Mouse (Mus musculus): ENCODE measurements around the gene Zfhx3.

The Zfhx3 gene

GRCm38 (mm10) chr8:108645660-108646059 is 703.2 kb downstream of the Zfhx3 start:
- intact Hi-C loops (cut with DNase I), result no loop called here

DNA sequence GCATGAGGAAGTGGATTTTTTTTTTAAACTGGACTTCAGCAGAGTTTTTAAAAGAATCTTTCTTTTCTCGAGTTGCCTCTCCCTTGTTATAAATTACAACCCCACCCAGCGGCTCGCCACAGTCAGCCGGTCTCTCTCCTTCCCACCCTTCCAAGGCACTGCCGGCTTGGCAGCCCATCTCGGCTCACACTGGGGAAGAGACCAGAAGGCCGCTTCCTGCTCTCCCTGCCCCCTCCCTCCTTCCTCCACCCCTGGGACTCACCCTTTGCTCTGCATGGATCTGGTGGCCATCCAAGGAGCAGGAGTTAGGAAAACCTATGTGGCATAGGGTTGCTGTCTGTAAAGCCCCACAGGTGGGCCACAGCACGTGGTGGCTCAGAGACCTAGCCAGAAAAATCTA is 705.1 kb downstream of the Zfhx3 start:
- intact Hi-C loops (cut with DNase I), result no loop called here

DNA sequence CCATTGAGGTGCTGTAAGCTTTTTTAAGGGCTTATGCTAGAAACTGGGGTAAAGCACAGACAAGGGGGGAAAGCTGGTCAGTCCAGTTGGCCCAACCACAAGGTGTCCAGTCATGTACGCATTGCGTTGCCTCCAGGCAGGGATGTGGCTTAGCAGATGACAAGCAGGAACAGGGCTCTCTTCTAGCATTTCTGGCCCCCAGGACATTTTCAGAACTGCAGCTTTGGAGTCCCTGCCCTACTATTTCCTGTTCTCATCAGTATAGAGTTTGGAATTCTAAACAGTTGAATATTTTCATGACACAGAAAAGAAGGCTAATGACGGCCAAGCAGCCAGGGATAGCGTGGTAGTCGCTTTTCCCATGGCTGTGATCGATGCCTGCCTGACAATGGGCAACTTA is 706.5 kb downstream of the Zfhx3 start:
- intact Hi-C loops (cut with DNase I), result no loop called here

GRCm38 (mm10) chr8:108650837-108651236 is 708.4 kb downstream of the Zfhx3 start:
- intact Hi-C loops (cut with DNase I), result loop anchor here (5.0 kb wide), 1 partner anchor 36 kb away; no protein-coding TSS in a partner anchor

DNA sequence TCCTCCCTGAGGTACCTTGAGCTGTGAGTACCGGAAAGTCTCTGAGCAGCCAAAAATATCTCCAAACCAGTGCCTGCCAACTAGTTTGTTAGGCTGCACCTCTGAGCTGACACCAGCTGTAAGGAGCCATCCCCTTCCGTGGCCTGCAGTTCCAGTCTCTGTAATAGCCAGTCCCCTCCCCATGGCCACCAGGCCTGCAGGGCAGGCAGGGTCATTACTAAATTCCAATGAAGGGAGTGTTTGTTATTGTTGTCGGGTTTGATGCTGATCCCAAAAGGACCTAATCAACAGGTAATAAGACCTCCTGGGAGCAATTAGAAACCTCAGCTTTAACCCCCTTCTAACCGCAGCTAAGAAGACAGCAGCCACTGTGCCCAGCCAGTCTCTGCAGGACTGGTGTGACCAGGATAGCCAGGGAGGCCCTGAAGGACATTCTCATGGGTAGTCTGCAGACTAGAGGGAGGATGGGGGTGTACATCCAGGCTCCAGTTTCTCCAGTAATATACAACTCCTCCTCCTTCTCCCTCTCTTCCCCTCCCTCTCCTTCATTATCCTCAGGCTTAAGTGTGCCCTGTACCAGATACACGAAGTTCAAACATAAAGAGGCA is 719.1 kb downstream of the Zfhx3 start:
- intact Hi-C loops (cut with DNase I), result no loop called here

GRCm38 (mm10) chr8:108662766-108663165 is 720.3 kb downstream of the Zfhx3 start:
- intact Hi-C loops (cut with DNase I), result no loop called here

GRCm38 (mm10) chr8:108671939-108672515 is 729.6 kb downstream of the Zfhx3 start:
- intact Hi-C loops (cut with DNase I), result no loop called here

GRCm38 (mm10) chr8:108675001-108675525 is 732.6 kb downstream of the Zfhx3 start:
- intact Hi-C loops (cut with DNase I), result no loop called here

GRCm38 (mm10) chr8:108689694-108690093 is 747.2 kb downstream of the Zfhx3 start:
- intact Hi-C loops (cut with DNase I), result loop anchor here (5.0 kb wide), 2 partner anchors 37 to 97 kb away; no protein-coding TSS in a partner anchor

DNA sequence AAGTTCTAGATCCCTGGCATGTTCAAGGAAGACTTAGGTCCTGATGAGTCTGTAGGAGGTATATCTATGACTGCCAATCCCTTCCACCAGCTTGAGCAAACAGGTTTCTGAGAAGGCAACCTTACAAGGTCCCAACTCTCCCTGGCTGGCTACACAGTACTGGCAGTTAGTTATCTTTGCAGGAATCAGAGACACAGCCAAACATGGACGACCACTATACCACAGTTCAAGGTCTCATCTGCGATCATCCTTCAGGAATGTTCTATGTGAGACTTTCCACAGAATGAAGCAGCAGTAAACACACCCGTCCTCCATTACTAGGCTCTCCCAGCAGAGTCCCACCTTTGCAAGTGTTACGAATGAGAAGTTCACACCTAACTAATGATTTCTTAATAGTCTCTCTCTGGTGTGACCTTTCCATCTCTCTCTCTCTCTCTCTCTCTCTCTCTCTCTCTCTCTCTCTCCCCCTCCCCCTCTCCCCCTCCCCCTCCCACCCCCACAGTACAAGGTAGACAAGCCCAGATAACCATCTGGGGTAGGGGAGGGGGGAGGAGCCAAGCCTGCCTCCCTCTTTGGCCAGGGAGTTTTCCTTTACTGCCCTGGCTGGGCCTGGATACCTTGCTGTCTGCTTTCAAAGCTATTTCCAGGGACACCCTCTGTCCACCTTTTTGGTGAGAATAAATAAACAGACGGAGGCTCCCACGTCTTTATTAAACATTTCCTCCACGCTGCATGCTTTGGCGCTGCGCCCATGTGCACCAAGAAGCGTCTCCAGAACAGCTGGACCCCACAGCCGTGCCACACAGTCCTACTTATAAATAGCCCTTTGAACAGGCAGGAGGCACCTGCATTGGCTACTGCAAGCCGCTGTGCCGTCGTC is 748.4 kb downstream of the Zfhx3 start:
- intact Hi-C loops (cut with DNase I), result loop anchor here (5.0 kb wide), 1 partner anchor 99 kb away; no protein-coding TSS in a partner anchor

GRCm38 (mm10) chr8:108691456-108692238 is 749.2 kb downstream of the Zfhx3 start:
- intact Hi-C loops (cut with DNase I), result loop anchor here (5.0 kb wide), 1 partner anchor 99 kb away; no protein-coding TSS in a partner anchor

DNA sequence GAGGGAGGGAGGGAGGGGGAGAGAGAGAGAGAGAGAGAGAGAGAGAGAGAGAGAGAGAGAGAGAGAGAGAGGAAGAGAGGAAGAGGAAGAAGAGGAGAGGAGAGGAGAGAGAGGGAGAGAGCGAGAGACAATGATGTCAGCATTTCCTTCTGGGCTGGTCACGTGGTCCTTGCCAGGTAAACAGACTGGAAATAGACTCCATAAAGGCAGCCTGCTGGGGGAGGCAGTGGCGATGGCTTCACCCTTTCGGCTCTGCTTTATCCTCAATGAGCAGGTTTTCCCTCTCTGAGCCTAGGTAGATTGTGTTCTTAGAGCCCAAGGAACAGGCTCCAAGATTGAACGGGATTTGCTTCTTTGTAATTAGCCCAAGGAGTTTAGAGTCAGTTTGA is 749.8 kb downstream of the Zfhx3 start:
- intact Hi-C loops (cut with DNase I), result loop anchor here (5.0 kb wide), 1 partner anchor 100 kb away; no protein-coding TSS in a partner anchor

DNA sequence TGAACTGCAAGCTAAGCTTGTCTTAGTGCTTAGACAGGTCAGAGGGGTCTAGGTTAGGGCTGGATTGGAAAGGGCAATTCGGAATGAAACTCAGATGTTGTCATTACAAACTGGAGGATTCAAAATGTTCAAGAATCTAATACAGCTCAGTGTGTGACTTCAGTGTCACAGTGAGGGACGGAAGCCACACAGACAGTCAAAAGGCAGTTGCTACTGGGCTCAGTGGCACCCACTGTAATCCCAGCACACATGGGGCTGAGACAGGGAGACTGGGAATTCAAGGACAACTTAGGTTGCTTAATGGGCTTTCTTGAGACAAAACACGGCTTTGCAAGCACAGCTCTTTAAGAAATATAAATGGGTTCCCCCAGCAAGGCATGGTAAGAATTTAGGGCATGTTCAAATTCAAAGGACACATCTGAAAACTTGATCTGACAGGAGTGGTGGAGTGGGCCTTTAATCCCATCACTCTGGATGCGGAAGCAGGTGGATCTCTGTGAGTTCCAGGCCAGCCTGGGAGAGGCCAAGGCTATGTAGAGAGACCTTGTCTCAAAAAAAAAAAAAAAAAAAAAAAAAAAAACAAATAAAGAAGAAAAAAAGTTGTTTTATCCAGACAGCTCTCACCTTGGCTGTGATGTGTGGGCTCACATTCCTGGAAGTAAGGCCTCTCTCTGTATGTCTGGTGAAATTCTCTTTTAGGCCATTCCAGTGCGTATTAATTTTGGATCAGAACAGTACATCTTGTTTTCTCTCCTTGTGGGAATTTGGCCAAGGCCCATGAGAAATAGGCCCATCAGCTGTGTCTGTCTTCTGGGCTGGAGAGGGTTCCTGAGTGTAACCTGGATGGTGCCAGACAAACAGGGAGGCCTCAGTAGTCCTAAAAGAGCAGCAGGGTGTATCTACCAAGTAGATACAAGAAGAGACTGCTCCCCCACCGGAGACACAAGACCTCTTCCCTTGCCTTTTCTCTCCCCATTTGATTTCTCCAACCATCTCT is 750.5 kb downstream of the Zfhx3 start:
- intact Hi-C loops (cut with DNase I), result loop anchor here (5.0 kb wide), 1 partner anchor 101 kb away; no protein-coding TSS in a partner anchor

- intact Hi-C loops (cut with DNase I), result loop anchor here (5.0 kb wide), 1 partner anchor 102 kb away; no protein-coding TSS in a partner anchor
Measured at GRCm38 (mm10) chr8:108693841-108694240, 751.4 kb downstream of the Zfhx3 start.

DNA sequence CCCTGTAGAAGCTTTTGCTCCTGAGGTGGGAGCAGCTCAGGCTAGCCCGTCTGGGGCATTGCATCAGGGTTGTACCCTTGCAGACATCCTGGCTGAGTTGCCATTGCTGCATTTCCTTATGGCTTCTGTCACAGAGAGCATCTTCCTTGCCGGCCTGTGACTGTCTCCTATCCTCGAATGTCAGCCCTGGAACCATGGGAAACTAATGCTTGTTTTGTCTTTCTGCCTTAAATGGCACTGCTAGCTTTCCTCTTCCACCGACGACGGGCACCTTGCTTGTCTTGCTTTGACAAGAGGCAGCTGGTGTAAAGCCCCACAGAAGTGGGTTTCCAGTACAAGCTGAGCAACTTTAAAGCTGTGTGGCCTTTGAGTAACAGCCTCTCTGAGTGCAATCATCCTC is 752.1 kb downstream of the Zfhx3 start:
- intact Hi-C loops (cut with DNase I), result loop anchor here (5.0 kb wide), 1 partner anchor 102 kb away; no protein-coding TSS in a partner anchor

- intact Hi-C loops (cut with DNase I), result loop anchor here (5.0 kb wide), 1 partner anchor 118 kb away; no protein-coding TSS in a partner anchor
Measured at GRCm38 (mm10) chr8:108695242-108695880, 752.9 kb downstream of the Zfhx3 start.

DNA sequence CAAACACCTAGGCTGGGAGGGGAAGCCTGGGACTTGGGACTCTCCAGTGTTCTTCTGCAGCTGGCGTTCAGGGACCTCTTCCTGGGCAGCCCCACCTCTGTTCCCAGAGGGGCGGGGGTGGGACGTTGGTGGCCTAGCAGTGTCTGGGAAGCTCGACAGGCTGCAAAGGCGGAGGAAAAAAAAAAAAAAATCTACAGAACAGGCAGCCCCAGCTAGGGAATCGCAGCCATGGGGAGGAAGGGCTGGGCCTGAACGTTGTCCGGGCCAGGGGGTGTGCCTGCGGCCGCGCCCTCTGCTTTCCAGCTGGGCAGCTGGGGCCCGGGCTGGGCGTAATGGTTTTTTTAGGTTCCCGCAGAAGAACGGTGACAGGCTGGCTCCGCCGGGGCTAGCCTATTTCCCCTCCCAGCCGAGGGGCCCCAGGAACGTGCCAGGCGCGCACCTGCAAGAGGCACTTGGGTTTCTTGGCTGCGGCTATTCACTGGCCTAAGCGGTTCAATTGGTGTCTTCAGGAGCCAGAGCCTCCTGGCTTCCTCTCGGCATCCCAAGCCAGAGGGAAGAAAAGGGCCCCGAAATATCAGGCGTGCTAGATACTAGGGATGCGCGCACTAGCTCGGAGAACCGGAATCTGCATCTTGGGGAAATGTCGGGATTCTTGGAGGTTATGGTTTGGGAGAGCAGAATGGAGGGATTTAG is 753.6 kb downstream of the Zfhx3 start:
- intact Hi-C loops (cut with DNase I), result loop anchor here (5.0 kb wide), 1 partner anchor 119 kb away; no protein-coding TSS in a partner anchor

All from adrenal gland (tissue).